Mouse (Mus musculus) gonadal fat pad, adult 2 months (tissue): ENCODE measurements around the gene Mob4. TPM values are rescaled to one million over a fixed set of nuclear protein-coding genes. Genes with fewer than 3 reads are reported as not detected.

ENCODE experiments used
- DNase-seq: peaks from one replicate; pipeline ENCODE4 v3.0.0-alpha.2; 2012; ENCODE audit warnings: low read depth
- polyA plus RNA-seq: library from polyadenylated mRNA; depleted of rRNA; stranded (reverse); fragments of >200 nt; gene quantifications from 2 replicates; pipeline ENCODE4 v1.2.3, GENCODE M21; 2012

The Mob4 gene
- polyA plus RNA-seq, 1 experiment = 12.5 TPM

GRCm38 (mm10) chr1:55131424-55132014 is 488 bp downstream of the Mob4 start:
- DNase-seq = peak; percentile 65

GRCm38 (mm10) chr1:55132308-55132707 is 1.3 kb downstream of the Mob4 start:
- DNase-seq = no peak

GRCm38 (mm10) chr1:55133173-55133572 is 2.1 kb downstream of the Mob4 start:
- no peak for DNase-seq

GRCm38 (mm10) chr1:55134301-55134700 is 3.3 kb downstream of the Mob4 start:
- DNase-seq = no peak

GRCm38 (mm10) chr1:55135846-55136245 is 4.8 kb downstream of the Mob4 start:
- DNase-seq = no peak

GRCm38 (mm10) chr1:55144338-55144737 is 13.3 kb downstream of the Mob4 start:
- no peak for DNase-seq

GRCm38 (mm10) chr1:55145556-55145955 is 14.5 kb downstream of the Mob4 start:
- peak; percentile 72 for DNase-seq

GRCm38 (mm10) chr1:55157329-55157728 is 26.3 kb downstream of the Mob4 start:
- no peak for DNase-seq

DNA sequence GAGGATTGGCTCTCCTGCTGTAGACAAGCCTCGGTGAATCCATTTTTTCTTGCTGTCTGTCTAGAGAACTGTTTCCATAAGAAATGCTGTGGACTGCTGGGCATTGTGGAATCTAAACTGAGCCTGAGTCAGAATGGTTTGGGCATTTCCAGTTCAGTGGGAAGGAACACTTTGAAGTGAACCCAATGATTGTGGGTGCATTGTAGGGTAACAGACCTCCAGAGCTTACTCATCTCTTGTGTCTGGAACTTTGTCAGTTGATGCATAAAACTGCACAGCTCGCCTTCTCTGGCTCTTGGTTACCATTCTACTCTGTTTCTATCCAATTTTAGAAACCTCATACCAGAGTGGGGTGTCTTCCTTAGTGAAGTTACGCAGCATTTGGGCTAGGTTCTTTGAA is 27.2 kb downstream of the Mob4 start:
- no peak for DNase-seq

DNA sequence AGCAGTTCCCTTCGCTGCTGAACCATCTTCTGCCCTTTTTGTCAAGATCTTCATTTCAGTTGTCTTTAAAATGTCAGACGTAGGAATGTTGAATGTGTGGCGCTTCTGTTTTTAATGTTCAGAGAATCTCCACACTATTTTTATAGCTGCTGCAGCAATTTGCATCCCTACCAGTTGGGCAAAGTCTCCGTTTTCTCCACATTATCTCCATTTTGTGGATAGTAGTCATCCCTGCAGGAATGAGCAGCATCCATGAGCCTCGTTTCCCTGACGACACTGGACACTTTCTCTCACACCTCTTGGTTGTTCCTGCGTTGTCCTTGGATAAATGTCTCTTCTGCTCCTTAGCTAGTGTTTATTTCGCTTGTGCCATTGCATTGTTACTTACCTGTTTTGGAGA is 27.8 kb downstream of the Mob4 start:
- DNase-seq = no peak

GRCm38 (mm10) chr1:55160218-55160617 is 29.2 kb downstream of the Mob4 start:
- DNase-seq = no peak

- DNase-seq = peak; percentile 99
Observed at GRCm38 (mm10) chr1:55160831-55161638, 30.0 kb downstream of the Mob4 start.

- DNase-seq = no peak
Observed at GRCm38 (mm10) chr1:55161895-55162294, 30.9 kb downstream of the Mob4 start.

DNA sequence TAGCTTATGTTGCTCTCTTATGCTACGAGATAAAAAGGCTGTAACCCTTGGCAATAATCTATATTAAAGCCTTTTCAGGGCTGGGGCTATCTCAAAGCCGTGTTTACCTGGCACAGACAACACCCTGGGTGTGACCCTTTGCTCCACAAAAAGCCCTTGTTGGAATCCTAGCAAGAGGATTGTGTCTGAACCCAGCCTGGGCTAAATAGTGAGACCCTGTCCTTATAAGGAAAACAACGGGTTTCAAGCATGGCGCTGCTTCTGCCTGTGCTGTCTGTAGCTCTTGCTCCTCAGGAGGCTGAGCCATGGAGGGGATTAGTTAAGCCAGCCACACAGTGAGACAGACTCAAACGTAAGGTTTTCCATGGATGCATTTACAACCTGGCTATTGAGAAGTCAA is 31.8 kb downstream of the Mob4 start:
- DNase-seq = no peak

- no peak for DNase-seq
Observed at GRCm38 (mm10) chr1:55164005-55164404, 33.0 kb downstream of the Mob4 start.

DNA sequence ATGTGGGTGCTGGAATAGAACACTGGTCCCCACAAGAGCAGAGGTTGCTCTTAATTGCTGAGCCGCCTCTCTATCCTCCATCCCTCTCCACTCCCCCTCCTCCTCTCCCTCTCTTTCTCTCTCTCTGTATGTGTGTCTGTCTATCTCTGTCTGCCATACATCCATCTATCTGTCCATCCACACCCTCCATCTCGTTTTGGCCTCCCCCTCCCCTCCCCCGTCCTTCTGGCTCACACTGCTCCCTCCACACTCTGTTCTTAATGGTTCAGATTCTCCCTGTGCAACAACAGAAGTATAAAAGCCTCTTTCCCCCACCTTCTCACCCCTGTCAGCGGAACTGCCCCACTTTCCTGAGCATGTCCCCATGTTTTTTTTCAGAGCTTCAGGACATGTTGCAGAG is 36.5 kb downstream of the Mob4 start:
- DNase-seq = no peak

- DNase-seq = no peak
Observed at GRCm38 (mm10) chr1:55168591-55168990, 37.6 kb downstream of the Mob4 start.

DNA sequence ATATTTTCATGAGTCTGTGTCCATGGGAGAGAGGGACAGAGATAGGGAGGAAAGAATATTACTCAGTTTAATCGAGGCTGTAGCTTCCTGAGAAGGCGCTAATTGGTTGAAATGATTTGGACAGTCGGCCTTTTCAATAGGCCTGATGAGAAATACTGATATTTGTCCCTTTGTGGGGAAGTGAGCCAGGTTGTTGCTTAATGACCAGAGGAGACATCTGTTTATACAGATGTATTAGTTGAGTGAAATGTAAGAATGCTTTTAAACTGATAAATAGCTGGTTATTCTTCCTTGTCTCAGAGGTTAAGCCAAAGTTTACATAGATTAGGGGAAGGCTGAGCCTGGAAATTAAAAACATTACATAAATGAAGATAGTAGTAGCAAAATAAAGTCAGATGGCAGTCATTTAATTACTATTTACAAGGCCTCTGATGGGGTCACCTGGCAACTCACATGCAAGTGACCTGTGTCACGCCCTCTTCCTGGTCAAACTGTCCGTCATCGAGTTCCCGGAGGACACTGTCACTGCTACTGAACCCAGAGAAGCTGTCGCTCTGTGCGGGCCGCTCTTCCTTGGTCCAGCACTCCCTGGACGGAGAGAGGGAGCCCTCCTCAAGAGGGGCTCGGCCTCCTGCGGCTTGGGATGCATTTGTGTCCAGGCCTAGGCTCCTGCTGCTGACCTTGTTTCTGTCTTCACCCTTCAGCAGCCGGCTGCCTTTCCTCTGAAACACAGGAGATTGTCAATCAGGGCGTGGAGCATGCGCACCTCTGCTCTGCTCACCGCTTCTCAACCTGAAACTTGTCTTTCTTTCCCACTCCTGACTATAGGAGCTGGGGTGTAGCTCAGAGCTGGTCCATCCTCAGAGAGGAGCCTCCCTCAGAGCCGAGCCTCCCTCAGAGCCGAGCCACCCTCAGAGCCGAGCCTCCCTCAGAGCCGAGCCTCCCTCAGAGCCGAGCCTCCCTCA is 40.6 kb downstream of the Mob4 start:
- DNase-seq = no peak

GRCm38 (mm10) chr1:55173720-55174557 is 42.9 kb downstream of the Mob4 start:
- peak; percentile 78 for DNase-seq

DNA sequence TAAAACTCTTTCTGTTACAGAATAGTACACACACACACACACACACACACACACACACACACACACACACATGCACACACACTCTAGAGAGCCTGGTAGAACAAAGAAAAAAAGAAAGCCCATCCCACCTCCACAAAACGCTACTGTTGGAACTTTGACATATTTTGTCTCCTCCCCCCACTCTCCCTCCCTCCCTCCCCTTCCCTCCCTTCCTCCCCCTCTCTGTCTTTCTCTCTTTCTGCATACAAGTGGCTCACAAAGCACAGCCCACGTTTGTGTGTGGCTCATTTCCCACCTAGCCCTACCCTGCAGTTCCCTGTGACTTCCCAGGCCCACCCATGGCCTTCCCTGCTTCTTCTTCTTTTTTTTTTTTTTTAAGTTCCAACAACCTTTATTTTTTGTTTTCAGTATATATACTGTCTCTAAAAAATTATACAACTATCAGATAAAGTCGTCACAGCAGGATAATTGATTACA is 43.6 kb downstream of the Mob4 start:
- no peak for DNase-seq

DNA sequence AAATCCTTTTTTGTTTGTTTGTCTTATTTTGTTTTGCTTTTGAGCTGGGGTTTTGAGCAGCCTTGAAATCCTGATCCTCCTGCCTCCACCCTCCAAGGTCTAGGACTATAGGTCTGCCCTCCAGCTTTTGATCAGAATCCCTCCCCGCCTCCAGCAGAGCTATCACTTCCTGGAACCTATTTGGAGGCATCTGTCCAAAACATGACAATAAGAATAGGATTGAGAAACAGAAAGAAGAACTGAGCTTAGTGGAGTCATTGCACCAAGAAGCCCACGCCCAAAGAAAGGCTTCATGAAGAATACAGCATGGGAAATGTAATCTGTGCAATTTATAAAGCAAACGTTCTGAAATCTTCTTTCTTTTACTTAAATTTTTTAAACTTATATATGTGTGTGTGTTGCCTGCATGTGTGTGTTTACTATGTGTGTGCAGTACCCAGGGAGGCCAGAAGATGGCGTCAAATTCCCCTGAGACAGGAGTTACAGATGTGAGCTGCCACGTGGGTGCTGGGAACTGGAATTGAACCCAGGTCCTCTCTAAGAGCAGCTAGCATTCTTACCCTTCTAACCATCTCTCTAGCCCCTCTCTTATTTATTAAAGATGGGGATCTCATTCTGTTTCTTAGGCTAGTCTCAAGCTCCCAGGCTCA is 49.0 kb downstream of the Mob4 start:
- no peak for DNase-seq
